Mouse (Mus musculus) liver, embryonic 14.5 days (tissue): ENCODE measurements around the gene Rab6b. TPM values are rescaled to one million over a fixed set of nuclear protein-coding genes. Genes with fewer than 3 reads are reported as not detected.

Experiments used
- ATAC-seq: fragments of 200-750 bp; cut with Nextera tagmentation; 2 replicates; pipeline ENCODE4 v1.8.0; 2017; ENCODE audit warnings: moderate number of reproducible peaks, mild to moderate bottlenecking, moderate library complexity; ENCODE audit not compliant: insufficient read depth
- DNase-seq, 3 experiments: peaks; one replicate each; pipeline ENCODE4 v3.0.0-alpha.2; 2012 to 2013; ENCODE audit warnings: low read depth in 3 of 3, low spot score in 3 of 3
- H3K27ac ChIP-seq: fragments of 300-500 bp; sonication (generic); 2 replicates; pipeline ENCODE4 v1.5.1; 2014; ENCODE audit warnings: moderate library complexity, mild to moderate bottlenecking, control low read depth, inconsistent platforms
- H3K27me3 ChIP-seq: fragments of 300-500 bp; sonication (generic); 2 replicates; pipeline ENCODE4 v1.6.1; 2014; ENCODE audit warnings: mild to moderate bottlenecking, low read length, moderate library complexity; ENCODE audit not compliant: control insufficient read depth, insufficient read depth
- H3K36me3 ChIP-seq: fragments of 300-500 bp; sonication (generic); replicated peaks from 2 replicates; pipeline ENCODE4 v1.6.1; 2014; ENCODE audit warnings: low read depth; ENCODE audit not compliant: control insufficient read depth, insufficient read depth
- H3K4me1 ChIP-seq, 2 experiments: fragments of 200-500 bp in 1 of 2; fragments of 300-500 bp in 1 of 2; sonication (generic) in 1 of 2; replicated peaks; 2 replicates each; pipeline ENCODE4 v1.6.1; 2012 to 2014; ENCODE audit warnings: antibody characterized with exemption in 1 of 2, inconsistent platforms in 1 of 2, low read length in 1 of 2; ENCODE audit not compliant: control insufficient read depth in 2 of 2, insufficient read depth in 2 of 2
- H3K4me2 ChIP-seq: fragments of 300-500 bp; sonication (generic); 2 replicates; pipeline ENCODE4 v1.6.1; 2014; ENCODE audit warnings: low read depth, mild to moderate bottlenecking, control low read depth, moderate library complexity
- H3K4me3 ChIP-seq, 2 experiments: fragments of 200-500 bp in 1 of 2; fragments of 300-500 bp in 1 of 2; sonication (generic) in 1 of 2; 2 replicates each; pipeline ENCODE4 v1.5.1; 2012 to 2014; ENCODE audit warnings: low read depth in 2 of 2, low read length in 2 of 2, mild to moderate bottlenecking in 2 of 2, control low read depth in 1 of 2, inconsistent platforms in 1 of 2, moderate library complexity in 1 of 2; ENCODE audit not compliant: insufficient read depth in 1 of 2
- H3K9ac ChIP-seq: fragments of 300-500 bp; sonication (generic); replicated peaks from 2 replicates; pipeline ENCODE4 v1.6.1; 2014; ENCODE audit warnings: mild to moderate bottlenecking, control low read depth, moderate library complexity
- H3K9me3 ChIP-seq: fragments of 300-500 bp; sonication (generic); 2 replicates; pipeline ENCODE4 v1.6.1; 2016; ENCODE audit warnings: low read length, mixed read lengths; ENCODE audit not compliant: control insufficient read depth
- CTCF ChIP-seq: IDR thresholded peaks from 2 replicates; pipeline ENCODE4 v1.5.1; 2016; ENCODE audit warnings: antibody characterized with exemption, low read depth, control low read depth
- EP300 ChIP-seq: IDR thresholded peaks from 2 replicates; pipeline ENCODE4 v1.6.1; 2016; ENCODE audit warnings: antibody characterized with exemption, low read depth
- WGBS: fragments of 180-500 bp; shearing (Covaris S2); extraction: QIAGEN DNeasy Blood & Tissue Kit; methylation state at CpG from one replicate; pipeline ENCODE4 v1.1.7; 2014; ENCODE audit not compliant: insufficient replicate concordance; 5-methylcytosine and 5-hydroxymethylcytosine counted together
- polyA plus RNA-seq, 2 experiments: library from polyadenylated mRNA; depleted of rRNA in 1 of 2; stranded (reverse) in 1 of 2; unstranded in 1 of 2; fragments of >200 nt; fragmentation: Nextera tagmentation in 1 of 2; extraction: Ambion mirVana in 1 of 2; gene quantifications; 2 replicates each; pipeline versions ENCODE4 v1.2.1 to v1.2.3; 2012 to 2014

Gene Rab6b
- polyA plus RNA-seq, 2 experiments, result 0.11 TPM; not detected in 1

DNA sequence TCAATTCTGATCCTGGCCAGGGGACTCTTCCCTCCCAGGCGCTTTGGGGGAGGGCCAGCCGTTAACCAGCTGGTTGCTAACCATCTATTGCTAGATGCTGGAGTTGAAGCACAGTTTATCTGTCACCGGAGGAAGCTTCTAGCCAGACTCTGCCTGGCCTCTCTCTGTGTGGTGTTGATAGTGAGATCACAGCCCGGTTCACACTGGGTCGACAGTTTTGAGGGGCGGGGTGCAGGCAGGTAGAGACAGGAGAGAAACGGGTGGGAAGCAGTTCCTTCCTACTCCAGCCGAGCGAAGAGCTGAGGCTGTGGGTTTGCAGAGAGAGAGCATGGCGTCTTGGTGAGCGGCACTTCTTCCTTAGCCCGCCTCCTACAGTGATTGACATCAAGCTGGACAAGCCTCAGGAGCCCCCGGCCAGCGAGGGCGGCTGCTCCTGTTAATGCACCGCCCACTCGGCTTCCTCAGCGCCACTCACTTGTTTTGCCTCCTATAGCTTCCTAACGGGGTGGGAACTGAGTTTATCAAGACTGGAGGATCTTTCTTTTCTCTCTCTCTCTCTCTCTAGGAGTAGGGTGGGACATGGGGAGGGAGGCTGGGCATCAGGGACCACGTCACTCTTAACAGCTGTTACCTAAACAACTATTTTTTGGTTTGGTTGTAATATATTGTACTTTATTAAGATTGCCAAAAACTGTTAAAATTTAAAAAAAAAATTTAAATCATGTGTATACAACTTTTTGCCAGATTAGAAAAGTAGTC is 69.4 kb downstream of the Rab6b start:
- H3K4me2 ChIP-seq, result peak overlapping the region; percentile 67
- H3K27ac ChIP-seq, result no peak overlapping the region
- no peaks in the 10 kb centered on the region for H3K9me3 ChIP-seq
- H3K4me3 ChIP-seq, result peak overlapping the region; percentile 54 to 80
- no peak for TF ChIP-seq EP300
- no peak for TF ChIP-seq CTCF
- no peaks in the 10 kb centered on the region for H3K36me3 ChIP-seq
- H3K4me1 ChIP-seq, result peaks cover 4 to 8% of the 10 kb centered on the region in 2 experiments
- peak overlapping the region; percentile 50 for H3K9ac ChIP-seq
- DNase-seq (peak; percentile 62 to 70 (median 64)), ATAC-seq (peak; percentile 87)
- WGBS, result 2% methylated on average over 20 of the region's 20 CpGs
- H3K27me3 ChIP-seq, result no peaks in the 10 kb centered on the region; the same call in 1 of the 2 replicates

DNA sequence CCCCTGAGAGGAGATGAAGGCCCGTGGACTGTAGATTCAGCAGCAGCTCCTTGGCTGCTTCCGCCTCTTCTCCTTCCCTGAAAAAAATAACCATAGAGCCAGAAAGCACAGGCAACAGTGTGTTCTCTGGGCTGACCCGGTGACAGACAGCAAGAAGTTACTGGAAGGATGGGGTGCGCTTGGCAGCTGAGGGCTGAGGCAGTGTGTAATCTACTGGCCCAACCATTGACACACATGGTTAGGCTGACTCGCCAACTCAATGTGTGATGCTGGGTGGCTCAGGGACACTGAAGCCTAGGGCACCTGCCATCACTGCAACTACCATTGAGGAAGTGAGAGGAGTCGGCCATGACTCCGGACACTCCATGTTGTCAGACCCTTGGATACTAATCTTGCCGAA is 70.3 kb downstream of the Rab6b start:
- Histone ChIP-seq H3K9me3 (no peaks in the 10 kb centered on the region), H3K27me3 (no peaks in the 10 kb centered on the region; the same call in 1 of the 2 replicates), H3K36me3 (no peaks in the 10 kb centered on the region), H3K27ac (no peak overlapping the region), H3K9ac (no peak overlapping the region), H3K4me2 (no peak overlapping the region), H3K4me1 (peaks cover 4 to 8% of the 10 kb centered on the region in 2 experiments), H3K4me3 (no peak overlapping the region)
- TF ChIP-seq EP300 (no peak), CTCF (no peak)
- ATAC-seq (no peak), DNase-seq (no peak)
- 81% methylated on average over 8 of the region's 8 CpGs for WGBS

DNA sequence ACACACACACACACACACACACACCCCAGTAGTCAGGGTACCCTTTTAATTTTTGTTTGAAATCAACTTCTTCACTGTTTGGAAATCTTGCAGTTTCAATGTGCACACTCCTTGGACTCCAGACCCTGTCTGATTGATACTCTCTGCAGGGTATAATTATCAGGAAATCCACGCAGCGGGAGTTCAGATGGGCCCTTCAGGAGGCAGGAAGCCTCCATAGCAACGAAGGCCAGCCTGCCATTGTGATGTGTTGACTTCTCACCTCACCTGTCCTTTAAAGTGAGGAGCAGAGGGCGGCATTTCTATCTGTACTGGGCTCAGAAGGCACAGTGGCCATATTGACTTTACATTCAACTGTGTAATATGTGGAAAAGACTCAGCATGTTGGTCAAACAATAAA is 73.3 kb downstream of the Rab6b start:
- DNase-seq (no peak), ATAC-seq (no peak)
- peaks cover 4 to 8% of the 10 kb centered on the region in 2 experiments for H3K4me1 ChIP-seq
- WGBS, result 53% methylated on average over 4 of the region's 4 CpGs
- H3K27me3 ChIP-seq, result no peaks in the 10 kb centered on the region; the same call in 1 of the 2 replicates
- H3K27ac ChIP-seq, result no peak overlapping the region
- no peak overlapping the region for H3K9ac ChIP-seq
- H3K4me3 ChIP-seq, result no peak overlapping the region
- H3K9me3 ChIP-seq, result no peaks in the 10 kb centered on the region
- TF ChIP-seq CTCF (no peak), EP300 (no peak)
- no peaks in the 10 kb centered on the region; the same call in 1 of the 2 replicates for H3K36me3 ChIP-seq
- no peak overlapping the region for H3K4me2 ChIP-seq

DNA sequence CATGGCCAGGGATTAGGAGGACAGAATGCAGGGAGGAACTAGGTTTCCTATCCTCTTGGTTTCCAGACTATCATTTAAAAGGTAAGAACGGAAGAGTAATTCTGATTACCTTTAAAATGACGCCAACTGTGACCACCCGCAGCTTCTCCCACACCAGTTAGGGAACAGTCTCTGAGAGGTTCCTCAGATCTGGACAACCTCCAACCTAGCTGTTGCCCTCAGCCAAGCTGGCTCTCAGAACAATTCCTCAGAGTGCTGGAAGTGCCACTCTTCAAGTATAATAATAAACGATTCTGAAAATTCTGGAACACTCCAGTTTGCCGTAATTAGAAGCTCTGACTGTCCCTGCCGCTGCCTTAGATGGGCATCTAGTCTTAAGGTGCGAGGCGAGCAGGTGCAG is 74.4 kb downstream of the Rab6b start:
- no peaks in the 10 kb centered on the region; the same call in 1 of the 2 replicates for H3K36me3 ChIP-seq
- ATAC-seq (no peak), DNase-seq (no peak)
- peaks cover 0 to 2% of the 10 kb centered on the region in 2 experiments; a peak in 1 of 4 replicates for H3K4me1 ChIP-seq
- H3K4me2 ChIP-seq, result no peak overlapping the region
- TF ChIP-seq EP300 (no peak), CTCF (no peak)
- H3K4me3 ChIP-seq, result no peak overlapping the region
- H3K9ac ChIP-seq, result no peak overlapping the region
- H3K9me3 ChIP-seq, result no peaks in the 10 kb centered on the region
- WGBS, result 76% methylated on average over 8 of the region's 8 CpGs
- no peaks in the 10 kb centered on the region; the same call in 1 of the 2 replicates for H3K27me3 ChIP-seq
- H3K27ac ChIP-seq, result no peak overlapping the region

DNA sequence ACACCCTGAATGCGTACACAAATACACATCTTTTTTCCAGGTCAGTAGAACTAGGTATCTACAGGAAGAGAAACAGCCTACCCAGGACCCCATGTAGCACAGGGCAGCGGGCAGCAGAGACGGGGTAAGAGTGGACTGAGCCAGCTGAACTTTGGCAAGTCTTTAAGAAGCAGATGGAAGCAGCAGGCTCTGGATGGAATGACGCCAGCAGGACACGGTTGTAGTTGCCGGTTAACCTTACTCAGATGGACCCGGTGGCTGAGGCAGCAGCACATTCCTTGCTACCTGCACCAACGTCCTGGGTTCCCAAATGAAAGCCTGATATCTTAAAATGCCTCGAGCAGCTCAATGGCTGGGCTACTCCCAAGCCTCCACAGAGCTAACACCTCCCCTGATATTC is 75.2 kb downstream of the Rab6b start:
- Histone ChIP-seq H3K9ac (no peak overlapping the region), H3K4me2 (no peak overlapping the region), H3K4me1 (no peaks in the 10 kb centered on the region), H3K36me3 (no peaks in the 10 kb centered on the region; the same call in 1 of the 2 replicates), H3K9me3 (no peaks in the 10 kb centered on the region), H3K27me3 (no peaks in the 10 kb centered on the region; the same call in 1 of the 2 replicates), H3K27ac (no peak overlapping the region), H3K4me3 (no peak overlapping the region)
- ATAC-seq (no peak), DNase-seq (no peak)
- 68% methylated on average over 9 of the region's 9 CpGs for WGBS
- TF ChIP-seq CTCF (no peak), EP300 (no peak)
